Mouse (Mus musculus): ENCODE measurements at regions not wholly inside any gene's neighbourhood (a gene's known extent, or its start where the extent isn't known, plus 50 kb on each side); places are given as distances from the start of the nearest gene placed in this dataset.

DNA sequence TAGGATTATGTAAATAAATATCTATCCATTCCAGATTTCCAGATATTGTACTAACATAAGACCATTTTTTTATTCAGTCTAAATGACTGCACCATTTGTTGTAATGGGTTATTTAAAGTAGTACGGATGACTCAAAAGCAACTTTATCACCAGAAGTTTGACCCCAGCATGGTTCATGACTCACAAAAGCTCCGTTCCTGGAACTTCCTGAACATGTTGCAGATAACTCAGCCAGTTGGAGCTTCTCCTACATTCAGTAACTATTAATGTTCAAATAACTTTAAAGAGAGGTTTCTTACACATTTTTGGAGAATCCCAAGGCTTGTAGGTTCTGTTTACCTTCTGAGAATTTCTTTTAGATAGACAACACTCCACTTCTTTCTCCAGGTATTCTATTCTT lies 219.8 kb downstream of the Gm11232 start:
- Histone ChIP-seq H3K4me1 (ENCODE audit: control insufficient read depth, insufficient read depth, low read length) (no peaks in the 10 kb centered on the region), H3K27me3 (ENCODE audit: control insufficient read depth, insufficient read depth, low read length) (no peaks in the 10 kb centered on the region), H3K4me3 (ENCODE audit: low read depth, low read length) (no peak overlapping the region), H3K9ac (replicated peaks; ENCODE audit: low read depth, low read length) (no peak overlapping the region), H3K9me3 (ENCODE audit: control insufficient read depth, low read depth, low read length) (no peaks in the 10 kb centered on the region), H3K4me2 (replicated peaks; ENCODE audit: low read depth, low read length) (no peak overlapping the region), H3K27ac (ENCODE audit: low read length) (no peak overlapping the region), H3K36me3 (ENCODE audit: control insufficient read depth, insufficient read depth, low read length) (no peaks in the 10 kb centered on the region)
- WGBS: 55% methylated on average over 2 of the region's 2 CpGs
- ATAC-seq (ENCODE audit: insufficient number of reproducible peaks, insufficient read depth, low FRiP score, low read depth): no peak

DNA sequence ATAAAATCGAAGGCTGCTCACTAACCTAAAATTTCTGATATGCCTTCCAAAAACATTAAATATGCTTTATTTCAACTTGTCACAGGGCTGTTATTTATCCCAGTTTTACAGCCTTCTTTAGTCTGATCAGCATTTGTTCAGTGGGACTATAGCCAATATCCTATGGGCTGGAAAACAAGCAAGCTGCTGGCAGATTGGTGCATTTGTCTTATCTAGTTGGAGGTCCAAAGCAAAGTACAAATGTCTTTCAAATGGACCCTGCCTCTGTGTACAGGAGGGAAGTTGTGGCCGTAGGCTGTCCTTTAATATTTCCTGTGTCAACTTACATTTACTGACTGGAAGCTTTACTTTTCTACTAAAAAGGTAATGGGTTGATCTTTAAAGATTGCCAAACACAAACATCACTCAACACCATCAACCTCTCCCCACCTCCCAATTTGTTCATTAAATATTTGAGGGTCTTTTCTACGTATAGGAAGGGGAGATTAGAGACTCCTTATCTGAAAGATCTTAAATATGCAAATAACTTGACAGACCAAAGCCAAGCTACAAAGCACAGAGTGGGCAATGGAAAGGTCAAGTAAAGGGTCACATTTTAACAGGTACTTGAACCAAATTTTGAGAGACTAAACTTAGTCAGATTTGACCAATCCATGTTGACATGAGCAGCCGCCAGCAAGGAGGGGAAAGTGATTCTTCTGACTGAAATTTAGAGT lies 233.4 kb downstream of the Gm11232 start:
- H3K27me3 ChIP-seq (ENCODE audit: control insufficient read depth, insufficient read depth, low read length): no peaks in the 10 kb centered on the region
- H3K4me3 ChIP-seq (ENCODE audit: low read depth, low read length): no peak overlapping the region
- H3K4me1 ChIP-seq (ENCODE audit: control insufficient read depth, insufficient read depth, low read length): no peaks in the 10 kb centered on the region
- WGBS: 65% methylated on average over 4 of the region's 4 CpGs
- ATAC-seq (ENCODE audit: insufficient number of reproducible peaks, insufficient read depth, low FRiP score, low read depth): peak; percentile 72
- H3K4me2 ChIP-seq (replicated peaks; ENCODE audit: low read depth, low read length): no peak overlapping the region
- no peaks in the 10 kb centered on the region for H3K36me3 ChIP-seq (ENCODE audit: control insufficient read depth, insufficient read depth, low read length)
- H3K9ac ChIP-seq (replicated peaks; ENCODE audit: low read depth, low read length): no peak overlapping the region
- no peaks in the 10 kb centered on the region for H3K9me3 ChIP-seq (ENCODE audit: control insufficient read depth, low read depth, low read length)
- H3K27ac ChIP-seq (ENCODE audit: low read length): no peak overlapping the region

DNA sequence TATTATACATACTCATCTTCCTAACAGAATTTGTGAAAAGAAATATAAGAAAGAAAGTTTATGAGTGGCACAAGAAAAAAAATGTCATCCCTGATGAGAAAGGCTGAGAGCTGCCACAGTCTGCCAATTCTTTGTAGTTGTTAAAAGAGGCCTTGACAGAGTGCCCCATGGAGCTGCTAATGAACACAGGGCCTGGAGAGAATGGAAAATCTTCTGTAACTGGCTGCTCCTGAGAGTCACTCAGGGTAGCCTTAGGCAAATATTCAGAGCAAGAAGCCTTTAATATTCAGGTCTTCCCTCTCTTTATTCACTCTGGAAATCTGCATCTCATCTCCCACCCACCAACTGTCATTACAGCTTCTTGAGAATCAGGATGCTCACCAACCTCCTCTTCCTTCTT lies 237.0 kb downstream of the Gm11232 start:
- no peak overlapping the region for H3K4me3 ChIP-seq (ENCODE audit: low read depth, low read length)
- H3K4me2 ChIP-seq (replicated peaks; ENCODE audit: low read depth, low read length): no peak overlapping the region
- H3K27me3 ChIP-seq (ENCODE audit: control insufficient read depth, insufficient read depth, low read length): no peaks in the 10 kb centered on the region
- H3K9ac ChIP-seq (replicated peaks; ENCODE audit: low read depth, low read length): no peak overlapping the region
- no peaks in the 10 kb centered on the region for H3K36me3 ChIP-seq (ENCODE audit: control insufficient read depth, insufficient read depth, low read length)
- H3K27ac ChIP-seq (ENCODE audit: low read length): no peak overlapping the region
- no peaks in the 10 kb centered on the region for H3K4me1 ChIP-seq (ENCODE audit: control insufficient read depth, insufficient read depth, low read length)
- ATAC-seq (ENCODE audit: insufficient number of reproducible peaks, insufficient read depth, low FRiP score, low read depth): no peak
- H3K9me3 ChIP-seq (ENCODE audit: control insufficient read depth, low read depth, low read length): no peaks in the 10 kb centered on the region

DNA sequence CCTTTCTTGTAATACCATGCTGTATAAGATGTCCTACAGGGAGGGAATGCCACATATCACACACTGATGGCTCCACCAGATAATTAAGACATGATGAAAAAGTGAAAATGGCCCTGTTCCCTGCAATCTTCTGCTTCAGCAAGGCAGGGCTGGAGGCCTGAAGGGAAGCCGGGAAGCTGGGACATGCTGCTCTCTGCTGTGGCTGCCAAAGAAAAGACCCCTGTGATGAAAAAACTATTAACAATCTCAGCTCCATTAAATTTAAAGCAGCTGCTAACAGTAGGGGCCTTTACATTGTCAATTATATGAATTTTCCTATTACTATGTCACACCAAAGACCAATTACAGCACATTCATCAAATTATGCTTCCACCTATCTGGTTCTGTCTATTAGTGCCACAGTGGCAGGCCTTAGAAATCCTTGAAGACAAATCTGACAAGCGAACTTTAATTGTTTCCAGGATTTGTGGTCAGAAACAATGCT lies 239.8 kb downstream of the Gm11232 start:
- Histone ChIP-seq H3K4me3 (ENCODE audit: low read depth, low read length) (no peak overlapping the region), H3K9ac (replicated peaks; ENCODE audit: low read depth, low read length) (no peak overlapping the region), H3K36me3 (ENCODE audit: control insufficient read depth, insufficient read depth, low read length) (no peaks in the 10 kb centered on the region), H3K4me1 (ENCODE audit: control insufficient read depth, insufficient read depth, low read length) (no peaks in the 10 kb centered on the region), H3K27me3 (ENCODE audit: control insufficient read depth, insufficient read depth, low read length) (no peaks in the 10 kb centered on the region), H3K27ac (ENCODE audit: low read length) (no peak overlapping the region), H3K9me3 (ENCODE audit: control insufficient read depth, low read depth, low read length) (no peaks in the 10 kb centered on the region), H3K4me2 (replicated peaks; ENCODE audit: low read depth, low read length) (no peak overlapping the region)
- WGBS: 58% methylated on average over 2 of the region's 2 CpGs
- ATAC-seq (ENCODE audit: insufficient number of reproducible peaks, insufficient read depth, low FRiP score, low read depth): no peak

DNA sequence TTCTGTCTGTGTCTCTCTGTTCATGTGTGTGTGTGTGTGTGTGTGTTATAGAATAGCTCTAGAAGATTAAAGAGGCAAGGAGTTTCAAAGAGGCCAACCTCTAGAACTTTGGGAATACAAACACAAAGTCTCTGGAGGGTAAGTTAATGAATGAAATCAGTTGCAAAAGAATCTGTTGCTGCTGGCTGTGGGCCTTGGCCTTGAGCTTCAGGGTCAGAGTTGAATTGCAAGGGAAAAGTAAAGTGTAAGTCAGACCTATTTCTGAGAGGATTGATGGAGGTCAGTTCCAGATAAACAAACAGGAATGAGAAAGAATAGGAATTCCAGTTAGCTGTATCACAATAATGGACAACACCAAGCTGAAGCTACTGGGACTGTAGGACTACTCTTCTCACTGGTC lies 250.9 kb downstream of the Gm11232 start:
- no peak overlapping the region for H3K9ac ChIP-seq (replicated peaks; ENCODE audit: low read depth, low read length)
- no peaks in the 10 kb centered on the region for H3K9me3 ChIP-seq (ENCODE audit: control insufficient read depth, low read depth, low read length)
- H3K4me2 ChIP-seq (replicated peaks; ENCODE audit: low read depth, low read length): no peak overlapping the region
- H3K27ac ChIP-seq (ENCODE audit: low read length): no peak overlapping the region
- H3K36me3 ChIP-seq (ENCODE audit: control insufficient read depth, insufficient read depth, low read length): no peaks in the 10 kb centered on the region
- H3K27me3 ChIP-seq (ENCODE audit: control insufficient read depth, insufficient read depth, low read length): no peaks in the 10 kb centered on the region
- no peaks in the 10 kb centered on the region for H3K4me1 ChIP-seq (ENCODE audit: control insufficient read depth, insufficient read depth, low read length)
- no peak overlapping the region for H3K4me3 ChIP-seq (ENCODE audit: low read depth, low read length)
- no peak for ATAC-seq (ENCODE audit: insufficient number of reproducible peaks, insufficient read depth, low FRiP score, low read depth)

DNA sequence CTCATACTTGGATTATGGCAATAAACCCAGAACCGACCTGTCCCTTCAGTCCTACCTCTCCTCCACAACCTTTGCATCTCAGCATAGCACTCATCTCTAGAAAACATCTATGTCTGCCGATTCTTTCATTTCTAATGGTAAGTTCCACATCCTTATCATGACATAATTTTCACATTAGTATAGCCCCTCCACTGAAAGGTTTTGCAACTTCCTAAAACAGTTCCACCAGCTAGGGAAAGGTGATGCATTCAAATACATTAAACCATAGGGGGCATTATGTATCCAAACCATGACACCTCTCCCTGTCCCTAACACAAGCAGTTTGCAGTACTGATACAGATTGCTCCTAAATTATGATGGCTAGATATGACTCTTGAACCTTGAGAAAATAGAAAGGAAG lies 268.0 kb downstream of the Gm11232 start:
- no peaks in the 10 kb centered on the region for H3K9me3 ChIP-seq (ENCODE audit: control insufficient read depth, low read depth, low read length)
- no peak overlapping the region for H3K4me2 ChIP-seq (replicated peaks; ENCODE audit: low read depth, low read length)
- ATAC-seq (ENCODE audit: insufficient number of reproducible peaks, insufficient read depth, low FRiP score, low read depth): no peak
- 0 out of 2 replicates have a peak, but pooled peaks cover 3% of the 10 kb centered on the region for H3K4me1 ChIP-seq (ENCODE audit: control insufficient read depth, insufficient read depth, low read length)
- H3K4me3 ChIP-seq (ENCODE audit: low read depth, low read length): no peak overlapping the region
- H3K36me3 ChIP-seq (ENCODE audit: control insufficient read depth, insufficient read depth, low read length): no peaks in the 10 kb centered on the region
- no peaks in the 10 kb centered on the region for H3K27me3 ChIP-seq (ENCODE audit: control insufficient read depth, insufficient read depth, low read length)
- H3K9ac ChIP-seq (replicated peaks; ENCODE audit: low read depth, low read length): no peak overlapping the region
- no peak overlapping the region for H3K27ac ChIP-seq (ENCODE audit: low read length)
- WGBS: 88% methylated on average over 2 of the region's 2 CpGs

DNA sequence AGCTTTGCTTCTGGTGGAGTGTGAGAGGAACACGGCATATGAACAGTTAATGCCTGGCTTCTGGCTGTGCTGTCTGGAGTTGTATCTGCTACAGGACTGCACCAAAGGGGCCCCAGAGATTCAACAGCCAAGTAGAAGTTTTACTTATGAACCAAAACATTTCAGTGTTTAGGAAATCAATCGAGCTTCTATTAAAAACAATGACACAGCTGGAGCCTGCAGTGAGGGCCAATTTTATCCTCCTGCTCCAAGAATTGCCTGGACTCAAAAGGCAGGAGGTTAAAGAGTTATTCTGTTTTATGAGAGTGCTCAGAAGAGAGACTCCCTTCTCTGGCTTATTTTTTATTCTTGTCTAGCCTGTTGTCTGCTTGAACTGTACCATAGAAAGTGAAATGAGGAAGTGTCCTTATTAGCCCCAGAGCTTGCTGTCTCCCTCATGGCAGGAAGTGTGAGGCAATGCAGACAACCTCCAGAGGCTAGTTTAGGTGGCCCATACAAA lies 269.1 kb downstream of the Gm11232 start:
- H3K4me1 ChIP-seq (ENCODE audit: control insufficient read depth, insufficient read depth, low read length): 0 out of 2 replicates have a peak, but pooled peaks cover 3% of the 10 kb centered on the region
- peak; percentile 82 for ATAC-seq (ENCODE audit: insufficient number of reproducible peaks, insufficient read depth, low FRiP score, low read depth)
- no peaks in the 10 kb centered on the region for H3K9me3 ChIP-seq (ENCODE audit: control insufficient read depth, low read depth, low read length)
- no peaks in the 10 kb centered on the region for H3K27me3 ChIP-seq (ENCODE audit: control insufficient read depth, insufficient read depth, low read length)
- no peaks in the 10 kb centered on the region for H3K36me3 ChIP-seq (ENCODE audit: control insufficient read depth, insufficient read depth, low read length)
- H3K4me2 ChIP-seq (replicated peaks; ENCODE audit: low read depth, low read length): no peak overlapping the region
- no peak overlapping the region for H3K4me3 ChIP-seq (ENCODE audit: low read depth, low read length)
- WGBS: 18% methylated on average over 2 of the region's 2 CpGs
- no peak overlapping the region for H3K9ac ChIP-seq (replicated peaks; ENCODE audit: low read depth, low read length)
- peak overlapping the region; percentile 58; the same call in 1 of the 2 replicates for H3K27ac ChIP-seq (ENCODE audit: low read length)

DNA sequence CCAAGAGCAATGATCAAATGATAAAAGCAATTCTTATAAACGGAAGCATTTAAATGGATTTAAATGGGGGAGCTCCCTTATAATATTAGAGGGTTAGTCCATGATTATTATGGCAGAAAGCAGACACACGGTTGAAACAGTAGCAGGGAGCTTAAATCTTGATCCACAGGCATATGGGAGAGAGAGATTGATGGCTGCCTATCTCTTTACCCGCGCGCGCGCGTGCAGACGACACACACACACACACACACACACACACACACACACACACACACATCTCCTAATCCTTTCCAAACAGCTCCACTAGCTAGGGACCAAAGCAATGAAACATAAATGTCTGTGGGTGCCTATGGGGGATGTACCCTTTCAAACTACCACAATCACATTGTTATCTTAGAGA lies 269.7 kb downstream of the Gm11232 start:
- H3K36me3 ChIP-seq (ENCODE audit: control insufficient read depth, insufficient read depth, low read length): no peaks in the 10 kb centered on the region
- ATAC-seq (ENCODE audit: insufficient number of reproducible peaks, insufficient read depth, low FRiP score, low read depth): no peak
- no peaks in the 10 kb centered on the region for H3K9me3 ChIP-seq (ENCODE audit: control insufficient read depth, low read depth, low read length)
- 78% methylated on average over 9 of the region's 9 CpGs for WGBS
- 0 out of 2 replicates have a peak, but pooled peaks cover 3% of the 10 kb centered on the region for H3K4me1 ChIP-seq (ENCODE audit: control insufficient read depth, insufficient read depth, low read length)
- no peak overlapping the region for H3K4me3 ChIP-seq (ENCODE audit: low read depth, low read length)
- no peak overlapping the region for H3K4me2 ChIP-seq (replicated peaks; ENCODE audit: low read depth, low read length)
- H3K27me3 ChIP-seq (ENCODE audit: control insufficient read depth, insufficient read depth, low read length): no peaks in the 10 kb centered on the region
- no peak overlapping the region for H3K27ac ChIP-seq (ENCODE audit: low read length)
- no peak overlapping the region for H3K9ac ChIP-seq (replicated peaks; ENCODE audit: low read depth, low read length)

DNA sequence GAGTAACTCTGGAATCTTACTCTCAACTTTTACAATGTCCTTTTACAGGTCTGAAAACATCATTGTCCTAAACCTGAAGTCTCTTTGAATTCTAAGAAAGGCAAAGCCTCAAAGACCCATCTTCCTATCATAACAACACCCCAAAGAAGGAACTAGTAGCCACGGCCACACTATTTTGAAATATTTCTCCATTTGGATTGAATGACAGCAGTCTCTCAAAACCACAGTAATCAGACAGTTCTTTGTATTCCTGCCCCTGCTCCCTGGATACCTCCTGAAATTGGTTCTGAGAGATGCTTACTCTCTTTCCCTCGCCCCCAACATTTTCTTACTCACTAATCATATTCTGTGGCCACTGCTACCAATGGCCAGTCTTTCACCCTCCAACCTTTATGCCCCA lies 276.8 kb downstream of the Gm11232 start:
- Histone ChIP-seq H3K4me2 (replicated peaks; ENCODE audit: low read depth, low read length) (no peak overlapping the region), H3K4me1 (ENCODE audit: control insufficient read depth, insufficient read depth, low read length) (0 out of 2 replicates have a peak, but pooled peaks cover 3% of the 10 kb centered on the region), H3K9me3 (ENCODE audit: control insufficient read depth, low read depth, low read length) (no peaks in the 10 kb centered on the region), H3K9ac (replicated peaks; ENCODE audit: low read depth, low read length) (no peak overlapping the region), H3K27me3 (ENCODE audit: control insufficient read depth, insufficient read depth, low read length) (no peaks in the 10 kb centered on the region), H3K4me3 (ENCODE audit: low read depth, low read length) (no peak overlapping the region), H3K27ac (ENCODE audit: low read length) (no peak overlapping the region), H3K36me3 (ENCODE audit: control insufficient read depth, insufficient read depth, low read length) (no peaks in the 10 kb centered on the region)
- ATAC-seq (ENCODE audit: insufficient number of reproducible peaks, insufficient read depth, low FRiP score, low read depth): no peak
- WGBS: 85% methylated on average over 2 of the region's 2 CpGs

Data from stomach, embryonic 14.5 days (tissue).